In the genomic region with DNA sequence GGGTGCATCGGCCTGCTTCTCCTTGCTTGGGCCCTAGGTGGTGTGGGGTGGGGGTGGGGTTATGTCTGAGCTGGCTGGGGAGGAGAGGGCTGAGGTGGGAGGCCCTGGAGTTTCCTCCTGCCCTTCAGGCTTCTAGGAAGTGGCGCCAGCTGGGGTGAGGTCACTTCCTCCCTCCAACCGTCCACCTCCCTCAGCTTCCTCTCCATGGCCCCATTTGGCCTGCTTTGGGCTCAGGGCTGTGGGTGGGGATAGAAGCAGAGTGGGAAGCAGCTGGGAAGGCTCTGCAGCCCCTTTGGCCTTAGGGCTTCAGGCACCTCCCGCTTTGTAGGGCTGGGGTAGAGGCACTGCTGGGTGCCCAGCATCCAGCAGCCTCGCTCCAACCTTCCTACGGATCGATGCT, we compare ENCODE assay signal across 8 mouse cellular contexts. TPM values are rescaled to one million over a fixed set of nuclear protein-coding genes. Genes with fewer than 3 reads are reported as not detected.
DNase-seq lines count a peak whose midpoint lies in the region; ATAC-seq and TF ChIP-seq lines count a peak whose summit lies in the region.

No protein-coding gene starts in this region.

- WGBS in limb, embryonic 13.5 days = 53% methylated on average over 7 of the region's 7 CpGs
- WGBS in midbrain, postnatal 0 days = 61% methylated on average over 7 of the region's 7 CpGs

- no peak for TF ChIP-seq POLR2A in cortical plate, adult 2 months (IDR thresholded peaks at IDR 0.05; ENCODE audit: extremely low read depth, insufficient read depth, low read length)

- peaks cover 67% of the 10 kb centered on the region for H3K36me3 ChIP-seq in limb, embryonic 13.5 days
- H3K36me3 ChIP-seq in midbrain, postnatal 0 days (ENCODE audit: insufficient read depth, low read length) = peaks cover 18% of the 10 kb centered on the region

- no peak overlapping the region for H3K4me2 ChIP-seq in limb, embryonic 13.5 days (replicated peaks)
- H3K4me2 ChIP-seq in midbrain, postnatal 0 days (ENCODE audit: low read depth, low read length, poor library complexity, severe bottlenecking) = no peak overlapping the region

- H3K9me3 ChIP-seq in limb, embryonic 13.5 days = no peaks in the 10 kb centered on the region
- H3K9me3 ChIP-seq in midbrain, postnatal 0 days (ENCODE audit: low read length) = no peaks in the 10 kb centered on the region

- no peak for DNase-seq in layer of hippocampus, adult 2 months (ENCODE audit: low spot score in 2 of 2)
- DNase-seq in layer of hippocampus, adult 11-12 months (ENCODE audit: low spot score) = no peak
- peak; percentile 76 to 82 for DNase-seq in heart, postnatal 14 days
- DNase-seq in midbrain, postnatal 0 days (ENCODE audit: low spot score) = no peak
- no peak for DNase-seq in frontal cortex, postnatal 14 days (ENCODE audit: low spot score in 2 of 2)
- no peak for DNase-seq in layer of hippocampus, adult 9-10 months (ENCODE audit: low spot score)

- H3K27ac ChIP-seq in layer of hippocampus, adult 2 months = peak overlapping the region; percentile 55; the same call in 1 of the 2 replicates
- peak overlapping the region; percentile 70 for H3K27ac ChIP-seq in cortical plate, adult 2 months (ENCODE audit: insufficient read depth, low read length)
- peak overlapping the region; percentile 72 for H3K27ac ChIP-seq in limb, embryonic 13.5 days
- H3K27ac ChIP-seq in midbrain, postnatal 0 days (ENCODE audit: low read depth, low read length) = 0 out of 2 replicates have a peak overlapping the region, but pooled peaks have one; percentile 32

- ATAC-seq in limb, embryonic 13.5 days (ENCODE audit: low FRiP score, low read depth) = no peak
- no peak for ATAC-seq in midbrain, postnatal 0 days (ENCODE audit: low FRiP score)

- TF ChIP-seq CTCF in layer of hippocampus, adult 2 months (conservative IDR thresholded peaks at IDR 0.05) = no peak
- TF ChIP-seq CTCF in cortical plate, adult 2 months (IDR thresholded peaks at IDR 0.05; ENCODE audit: extremely low read depth, insufficient read depth, low read length) = no peak
- TF ChIP-seq CTCF in midbrain, postnatal 0 days (IDR thresholded peaks at IDR 0.05) = no peak

- H3K4me1 ChIP-seq in cortical plate, adult 2 months (ENCODE audit: control insufficient read depth, insufficient read depth, low read length) = no peaks in the 10 kb centered on the region
- peaks cover 42% of the 10 kb centered on the region for H3K4me1 ChIP-seq in limb, embryonic 13.5 days
- H3K4me1 ChIP-seq in midbrain, postnatal 0 days (ENCODE audit: insufficient read depth, low read length) = peaks cover 3% of the 10 kb centered on the region; the same call in 1 of the 2 replicates

- no peaks in the 10 kb centered on the region for H3K27me3 ChIP-seq in limb, embryonic 13.5 days
- no peaks in the 10 kb centered on the region for H3K27me3 ChIP-seq in midbrain, postnatal 0 days (ENCODE audit: insufficient read depth, low read length)

- H3K9ac ChIP-seq in limb, embryonic 13.5 days = peak overlapping the region; percentile 39; the same call in 1 of the 2 replicates
- 0 out of 2 replicates have a peak overlapping the region, but pooled peaks have one; percentile 36 for H3K9ac ChIP-seq in midbrain, postnatal 0 days (replicated peaks; ENCODE audit: low read length, poor library complexity, severe bottlenecking)

- intact Hi-C loops in heart, postnatal 14 days (cut with DNase I) = no loop called here

- H3K4me3 ChIP-seq in layer of hippocampus, adult 2 months = no peak overlapping the region
- H3K4me3 ChIP-seq in cortical plate, adult 2 months (ENCODE audit: insufficient read depth, low read length) = no peak overlapping the region
- H3K4me3 ChIP-seq in limb, embryonic 13.5 days = no peak overlapping the region
- no peak overlapping the region for H3K4me3 ChIP-seq in midbrain, postnatal 0 days (ENCODE audit: low read depth, low read length)

RNA-seq across cellular contexts. Expression of gene Nanos3, which starts 22.8 kb away (rescaled TPM):
- 1 to 10 TPM; 2.6 to 5.0 TPM for total RNA-seq in layer of hippocampus, adult 2 months (2021)
- 1.8 and 3.6 TPM in 2 replicates for polyA plus RNA-seq in cortical plate, adult 2 months (2012; rRNA removed)
- 1 to 10 TPM; 1.8 to 2.0 TPM for total RNA-seq in heart, postnatal 14 days (2021)
- polyA plus RNA-seq in limb, embryonic 13.5 days (2015; fragmentation: Nextera tagmentation; extraction: Ambion mirVana) = 5.7 TPM in 2 replicates
- total RNA-seq in midbrain, postnatal 0 days (2014; rRNA removed) = 0.27 and 4.6 TPM in 2 replicates
- polyA plus RNA-seq in midbrain, postnatal 0 days (2015; fragmentation: Nextera tagmentation; extraction: Ambion mirVana) = 14.0 and 15.3 TPM in 2 replicates

RNA-seq across cellular contexts. Expression of gene Zswim4, which starts 29.0 kb away (rescaled TPM):
- total RNA-seq in layer of hippocampus, adult 2 months (2021) = 10 to 100 TPM; 18.0 to 19.3 TPM
- 12.2 and 13.6 TPM in 2 replicates for polyA plus RNA-seq in cortical plate, adult 2 months (2012; rRNA removed)
- 10 to 100 TPM in 1 of 2 experiments, 1 to 10 TPM in 1; 9.1 to 10.1 TPM for total RNA-seq in heart, postnatal 14 days (2021)
- 23.5 and 23.9 TPM in 2 replicates for polyA plus RNA-seq in limb, embryonic 13.5 days (2015; fragmentation: Nextera tagmentation; extraction: Ambion mirVana)
- 37.7 and 41.8 TPM in 2 replicates for total RNA-seq in midbrain, postnatal 0 days (2014; rRNA removed)
- 11.8 and 11.9 TPM in 2 replicates for polyA plus RNA-seq in midbrain, postnatal 0 days (2015; fragmentation: Nextera tagmentation; extraction: Ambion mirVana)

RNA-seq across cellular contexts. Expression of gene D8Ertd738e, which starts 41.7 kb away (rescaled TPM):
- 100 to 1,000 TPM; 143 to 146 TPM for total RNA-seq in layer of hippocampus, adult 2 months (2021)
- 202 and 213 TPM in 2 replicates for polyA plus RNA-seq in cortical plate, adult 2 months (2012; rRNA removed)
- 100 to 1,000 TPM; 213 to 217 TPM for total RNA-seq in heart, postnatal 14 days (2021)
- 325 and 338 TPM in 2 replicates for polyA plus RNA-seq in limb, embryonic 13.5 days (2015; fragmentation: Nextera tagmentation; extraction: Ambion mirVana)
- 110 and 143 TPM in 2 replicates for total RNA-seq in midbrain, postnatal 0 days (2014; rRNA removed)
- 274 and 297 TPM in 2 replicates for polyA plus RNA-seq in midbrain, postnatal 0 days (2015; fragmentation: Nextera tagmentation; extraction: Ambion mirVana)

RNA-seq across cellular contexts. Expression of gene Mri1, which starts 49.3 kb away (rescaled TPM):
- 10 to 100 TPM; 19.0 to 21.9 TPM for total RNA-seq in layer of hippocampus, adult 2 months (2021)
- 25.0 and 25.2 TPM in 2 replicates for polyA plus RNA-seq in cortical plate, adult 2 months (2012; rRNA removed)
- total RNA-seq in heart, postnatal 14 days (2021) = 10 to 100 TPM in 1 of 2 experiments, 1 to 10 TPM in 1; 7.6 to 12.5 TPM
- 70.9 and 73.9 TPM in 2 replicates for polyA plus RNA-seq in limb, embryonic 13.5 days (2015; fragmentation: Nextera tagmentation; extraction: Ambion mirVana)
- 28.8 and 31.7 TPM in 2 replicates for total RNA-seq in midbrain, postnatal 0 days (2014; rRNA removed)
- polyA plus RNA-seq in midbrain, postnatal 0 days (2015; fragmentation: Nextera tagmentation; extraction: Ambion mirVana) = 39.4 and 40.5 TPM in 2 replicates

RNA-seq across cellular contexts. Expression of gene 4930432K21Rik, which starts 60.0 kb away (rescaled TPM):
- 1 to 10 TPM; 2.1 to 2.9 TPM for total RNA-seq in layer of hippocampus, adult 2 months (2021)
- 2.7 and 3.0 TPM in 2 replicates for polyA plus RNA-seq in cortical plate, adult 2 months (2012; rRNA removed)
- under 1 TPM; 0.33 to 0.37 TPM for total RNA-seq in heart, postnatal 14 days (2021)
- polyA plus RNA-seq in limb, embryonic 13.5 days (2015; fragmentation: Nextera tagmentation; extraction: Ambion mirVana) = 1.6 and 2.0 TPM in 2 replicates
- 5.6 and 5.7 TPM in 2 replicates for total RNA-seq in midbrain, postnatal 0 days (2014; rRNA removed)
- 2.2 and 2.4 TPM in 2 replicates for polyA plus RNA-seq in midbrain, postnatal 0 days (2015; fragmentation: Nextera tagmentation; extraction: Ambion mirVana)

Comparison
In these comparisons a context has a peak if more than half of its experiments do, and no peak if none do; other contexts are left out.
1. DNase-seq: peak in heart, postnatal 14 days (2 of 2); none in layer of hippocampus, adult 2 months (0 of 2), layer of hippocampus, adult 11-12 months (single experiment), midbrain, postnatal 0 days (single experiment), frontal cortex, postnatal 14 days (0 of 2) and layer of hippocampus, adult 9-10 months (single experiment).
2. Peak in every context shown above with its lines, with median percentiles within 50 percentile points of each other: H3K27ac ChIP-seq.